In the genomic region with DNA sequence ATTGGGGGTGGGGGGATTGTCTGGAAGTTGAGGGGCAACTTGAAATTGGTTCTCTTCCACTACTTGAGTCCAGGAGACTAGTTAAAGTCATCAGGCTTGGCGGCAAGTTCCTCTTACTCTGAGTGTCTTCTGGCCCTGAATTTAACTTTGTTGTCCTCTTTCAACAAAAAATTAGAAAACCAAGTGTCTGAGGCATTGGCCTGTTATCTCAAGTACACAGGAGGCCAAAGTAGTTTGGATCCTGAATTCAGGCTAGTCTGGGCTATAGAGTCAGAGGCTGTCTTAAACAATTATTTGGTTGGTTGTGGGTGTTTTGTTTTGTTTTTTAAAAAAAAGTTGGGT, we compare ENCODE assay signal across 17 mouse cellular contexts. TPM values are rescaled to one million over a fixed set of nuclear protein-coding genes. Genes with fewer than 3 reads are reported as not detected.
A peak's percentile ranks its signal among the peaks of the same experiment; 100 is the strongest.
DNase-seq lines count a peak whose midpoint lies in the region; ATAC-seq and TF ChIP-seq lines count a peak whose summit lies in the region.
"Had no signal": no experiment of that assay in that cellular context is flagged by ENCODE, and none has a peak within 500 bp of the region (broad histone marks: within the 10 kb centered on the region; RNA-seq: fewer than 3 reads in every experiment).

No protein-coding gene starts in this region.

- H3K9ac ChIP-seq in lung, embryonic 14.5 days: 0 out of 2 replicates have a peak overlapping the region, but pooled peaks have one; percentile 76
- peak overlapping the region; percentile 85 for H3K9ac ChIP-seq in MEL (ENCODE audit: control insufficient read depth, low read depth, low read length, poor library complexity, severe bottlenecking)
- H3K9ac ChIP-seq in embryonic facial prominence, embryonic 12.5 days: no peak overlapping the region
- peak overlapping the region; percentile 74 for H3K9ac ChIP-seq in liver, embryonic 15.5 days
- H3K9ac ChIP-seq: hindbrain, embryonic 12.5 days had no signal

- H3K79me2 ChIP-seq in MEL (ENCODE audit: control insufficient read depth, insufficient read depth, low read length, poor library complexity): no peaks in the 10 kb centered on the region; the same call in 1 of the 2 replicates

- H3K4me1 ChIP-seq in lung, embryonic 14.5 days (ENCODE audit: insufficient read depth): peaks cover 5% of the 10 kb centered on the region; the same call in 1 of the 2 replicates
- H3K4me1 ChIP-seq in MEL (ENCODE audit: control insufficient read depth in 1 of 2, insufficient read depth in 2 of 2, low read length in 2 of 2): peaks cover 6 to 18% of the 10 kb centered on the region in 2 experiments
- H3K4me1 ChIP-seq in embryonic facial prominence, embryonic 12.5 days: peaks cover 10% of the 10 kb centered on the region
- peaks cover 38% of the 10 kb centered on the region for H3K4me1 ChIP-seq in liver, embryonic 15.5 days (replicated peaks)

- H3K36me3 ChIP-seq in lung, embryonic 14.5 days (ENCODE audit: insufficient read depth): no peaks in the 10 kb centered on the region
- H3K36me3 ChIP-seq in MEL (ENCODE audit: control insufficient read depth in 1 of 2, insufficient read depth in 2 of 2, low read length in 2 of 2): peaks cover 0 to 27% of the 10 kb centered on the region in 2 experiments; a peak in 2 of 4 replicates
- no peaks in the 10 kb centered on the region for H3K36me3 ChIP-seq in embryonic facial prominence, embryonic 12.5 days
- H3K36me3 ChIP-seq in liver, embryonic 15.5 days (replicated peaks): no peaks in the 10 kb centered on the region
- H3K36me3 ChIP-seq: heart, embryonic 12.5 days; hindbrain, embryonic 12.5 days had no signal

- TF ChIP-seq CTCF in lung, embryonic 14.5 days (IDR thresholded peaks at IDR 0.05; ENCODE audit: low read depth): no peak
- TF ChIP-seq CTCF in MEL (IDR thresholded peaks at IDR 0.05 in 2 of 3, conservative IDR thresholded peaks at IDR 0.05 in 1 of 3; ENCODE audit: control insufficient read depth in 1 of 3, insufficient read depth in 1 of 3, low read depth in 2 of 3, low read length in 3 of 3, poor library complexity in 1 of 3, severe bottlenecking in 1 of 3): no peak

- peak overlapping the region; percentile 90; the same call in 1 of the 2 replicates for H3K4me2 ChIP-seq in lung, embryonic 14.5 days
- 0 out of 2 replicates have a peak overlapping the region, but pooled peaks have one; percentile 86 for H3K4me2 ChIP-seq in embryonic facial prominence, embryonic 12.5 days (replicated peaks)
- H3K4me2 ChIP-seq in liver, embryonic 15.5 days: peak overlapping the region; percentile 87

- no peak for TF ChIP-seq RAD21 in MEL (IDR thresholded peaks at IDR 0.05; ENCODE audit: low read depth, low read length)

- TF ChIP-seq EP300 in MEL (IDR thresholded peaks at IDR 0.05; ENCODE audit: low read depth in 1 of 2, low read length in 2 of 2): no peak

- no peaks in the 10 kb centered on the region for H3K27me3 ChIP-seq in lung, embryonic 14.5 days (ENCODE audit: insufficient read depth, low read length)
- no peaks in the 10 kb centered on the region for H3K27me3 ChIP-seq in MEL (ENCODE audit: control insufficient read depth in 1 of 2, insufficient read depth in 2 of 2, low read length in 2 of 2)
- H3K27me3 ChIP-seq in embryonic facial prominence, embryonic 12.5 days: no peaks in the 10 kb centered on the region
- no peaks in the 10 kb centered on the region for H3K27me3 ChIP-seq in liver, embryonic 15.5 days
- H3K27me3 ChIP-seq: heart, embryonic 12.5 days; hindbrain, embryonic 12.5 days had no signal

- H3K9me3 ChIP-seq in lung, embryonic 14.5 days (ENCODE audit: low read depth, low read length): no peaks in the 10 kb centered on the region
- H3K9me3 ChIP-seq in MEL (replicated peaks; ENCODE audit: insufficient read depth, low read length): no peaks in the 10 kb centered on the region
- H3K9me3 ChIP-seq in embryonic facial prominence, embryonic 12.5 days: no peaks in the 10 kb centered on the region
- H3K9me3 ChIP-seq in liver, embryonic 15.5 days (replicated peaks): no peaks in the 10 kb centered on the region
- H3K9me3 ChIP-seq: heart, embryonic 12.5 days; hindbrain, embryonic 12.5 days had no signal

- no peak for TF ChIP-seq POLR2A in MEL (IDR thresholded peaks at IDR 0.05; ENCODE audit: control insufficient read depth in 1 of 2, insufficient read depth in 1 of 2, low read depth in 1 of 2, low read length in 2 of 2, poor library complexity in 1 of 2)

- H3K27ac ChIP-seq in lung, embryonic 14.5 days (ENCODE audit: low read depth): peak overlapping the region; percentile 66; the same call in 1 of the 2 replicates
- peak overlapping the region; percentile 93 for H3K27ac ChIP-seq in MEL (ENCODE audit: control insufficient read depth, low read depth, low read length)
- H3K27ac ChIP-seq in embryonic facial prominence, embryonic 12.5 days: no peak overlapping the region
- H3K27ac ChIP-seq in liver, embryonic 15.5 days (replicated peaks): peak overlapping the region; percentile 99
- H3K27ac ChIP-seq: hindbrain, embryonic 12.5 days had no signal

- no peak for ATAC-seq in lung, embryonic 14.5 days (ENCODE audit: insufficient read depth)
- no peak for ATAC-seq in embryonic facial prominence, embryonic 12.5 days (ENCODE audit: insufficient number of reproducible peaks, insufficient read depth, low FRiP score, low TSS enrichment)
- ATAC-seq in liver, embryonic 15.5 days (ENCODE audit: insufficient read depth): no peak

- no peak overlapping the region for H3K4me3 ChIP-seq in lung, embryonic 14.5 days (ENCODE audit: low read depth, low read length)
- peak overlapping the region in 1 of 2 experiments; percentile 41; a peak in 2 of 4 replicates for H3K4me3 ChIP-seq in MEL (ENCODE audit: control insufficient read depth in 1 of 2, insufficient read depth in 1 of 2, low read depth in 2 of 2, low read length in 2 of 2)
- no peak overlapping the region for H3K4me3 ChIP-seq in embryonic facial prominence, embryonic 12.5 days
- peak overlapping the region; percentile 61 for H3K4me3 ChIP-seq in liver, embryonic 15.5 days (replicated peaks)
- H3K4me3 ChIP-seq: hindbrain, embryonic 12.5 days had no signal

- DNase-seq in lung, embryonic 14.5 days: no peak
- DNase-seq in lung, adult 18-20 months: no peak
- peak; percentile 85 for DNase-seq in MEL (ENCODE audit: low read depth, low spot score)
- DNase-seq in adrenal gland, postnatal 14 days: no peak
- no peak for DNase-seq in frontal cortex, postnatal 14 days (ENCODE audit: low spot score in 2 of 2)
- DNase-seq: kidney, adult 11 months; right cerebral cortex, postnatal 4 days had no signal

- WGBS in lung, embryonic 14.5 days: 44% methylated on average over 1 of the region's 1 CpGs
- 80% methylated on average over 1 of the region's 1 CpGs for WGBS in embryonic facial prominence, embryonic 12.5 days
- 12% methylated on average over 1 of the region's 1 CpGs for WGBS in liver, embryonic 15.5 days (ENCODE audit: insufficient replicate concordance)

TF ChIP-seq in MEL, 35 proteins besides CTCF, POLR2A, EP300 and RAD21 (continues in another document):
- peak; percentile 75 for TF ChIP-seq TAL1 (IDR thresholded peaks at IDR 0.05; ENCODE audit: low read length)

RNA-seq across cellular contexts. Expression of a gene that starts 1.7 kb away (rescaled TPM):
- 5.2 and 5.5 TPM in 2 replicates for polyA plus RNA-seq in lung, embryonic 14.5 days (2014; fragmentation: Nextera tagmentation; extraction: Ambion mirVana)
- total RNA-seq in MEL (2012; rRNA removed): 2,211 and 2,669 TPM in 2 replicates
- 1 to 10 TPM in 1 of 2 experiments, not detected in 1; 4.1 TPM for polyA plus RNA-seq in MEL (2012; ENCODE audit: insufficient read depth in 1 of 2, insufficient read length in 2 of 2, low read depth in 1 of 2, low replicate concordance in 2 of 2, missing spikeins in 1 of 2)
- polyA plus RNA-seq in embryonic facial prominence, embryonic 12.5 days (2016; fragmentation: Nextera tagmentation; extraction: Ambion mirVana): 4.0 and 5.8 TPM in 2 replicates
- polyA plus RNA-seq in liver, embryonic 15.5 days (2015; fragmentation: Nextera tagmentation; extraction: Ambion mirVana): 3.5 and 4.3 TPM in 2 replicates
- total RNA-seq in adrenal gland, postnatal 14 days (2021): 172 and 219 TPM in 2 replicates

RNA-seq across cellular contexts. Expression of a gene that starts 3.0 kb away (rescaled TPM):
- polyA plus RNA-seq in lung, embryonic 14.5 days (2014; fragmentation: Nextera tagmentation; extraction: Ambion mirVana): 7.4 and 9.2 TPM in 2 replicates
- 1,097 and 1,298 TPM in 2 replicates for total RNA-seq in MEL (2012; rRNA removed)
- 1 to 10 TPM in 1 of 2 experiments, not detected in 1; 6.5 TPM for polyA plus RNA-seq in MEL (2012; ENCODE audit: insufficient read depth in 1 of 2, insufficient read length in 2 of 2, low read depth in 1 of 2, low replicate concordance in 2 of 2, missing spikeins in 1 of 2)
- polyA plus RNA-seq in embryonic facial prominence, embryonic 12.5 days (2016; fragmentation: Nextera tagmentation; extraction: Ambion mirVana): 7.8 and 9.6 TPM in 2 replicates
- polyA plus RNA-seq in liver, embryonic 15.5 days (2015; fragmentation: Nextera tagmentation; extraction: Ambion mirVana): 6.4 and 7.6 TPM in 2 replicates
- total RNA-seq in adrenal gland, postnatal 14 days (2021): 183 and 216 TPM in 2 replicates

RNA-seq across cellular contexts. Expression of a gene that starts 4.1 kb away (rescaled TPM):
- polyA plus RNA-seq in lung, embryonic 14.5 days (2014; fragmentation: Nextera tagmentation; extraction: Ambion mirVana): 0.66 TPM in 1 of 2 replicates, not detected in the other
- 2,939 and 3,025 TPM in 2 replicates for total RNA-seq in MEL (2012; rRNA removed)
- polyA plus RNA-seq in MEL (2012; ENCODE audit: insufficient read depth in 1 of 2, insufficient read length in 2 of 2, low read depth in 1 of 2, low replicate concordance in 2 of 2, missing spikeins in 1 of 2): 1 to 10 TPM in 1 of 2 experiments, not detected in 1; 9.8 TPM
- polyA plus RNA-seq in embryonic facial prominence, embryonic 12.5 days (2016; fragmentation: Nextera tagmentation; extraction: Ambion mirVana): 1.1 and 1.2 TPM in 2 replicates
- polyA plus RNA-seq in liver, embryonic 15.5 days (2015; fragmentation: Nextera tagmentation; extraction: Ambion mirVana): 0.40 TPM in 1 of 2 replicates, not detected in the other
- total RNA-seq in adrenal gland, postnatal 14 days (2021): 164 and 198 TPM in 2 replicates
- polyA plus RNA-seq: heart, embryonic 12.5 days; liver, adult 2 months had no signal

RNA-seq across cellular contexts. Expression of a gene that starts 4.6 kb away (rescaled TPM):
- 0.12 TPM in 1 of 2 replicates, not detected in the other for polyA plus RNA-seq in lung, embryonic 14.5 days (2014; fragmentation: Nextera tagmentation; extraction: Ambion mirVana)
- total RNA-seq in MEL (2012; rRNA removed): not detected in 2 replicates
- not detected for polyA plus RNA-seq in MEL (2012; ENCODE audit: insufficient read depth in 1 of 2, insufficient read length in 2 of 2, low read depth in 1 of 2, low replicate concordance in 2 of 2, missing spikeins in 1 of 2)
- 0.10 TPM in 1 of 2 replicates, not detected in the other for polyA plus RNA-seq in embryonic facial prominence, embryonic 12.5 days (2016; fragmentation: Nextera tagmentation; extraction: Ambion mirVana)
- not detected in 2 replicates for polyA plus RNA-seq in liver, embryonic 15.5 days (2015; fragmentation: Nextera tagmentation; extraction: Ambion mirVana)
- total RNA-seq in adrenal gland, postnatal 14 days (2021): not detected in 2 replicates
- total RNA-seq: common myeloid progenitor, adult 5-6 weeks; gastrocnemius, adult 18-20 months; left cerebral cortex, adult 18-20 months; liver, adult 2 months; megakaryocyte-erythroid progenitor cell, adult 5-6 weeks had no signal
- polyA plus RNA-seq: heart, embryonic 12.5 days; hindbrain, embryonic 12.5 days; liver, adult 2 months; stomach, embryonic 16.5 days had no signal

RNA-seq across cellular contexts. Expression of a gene that starts 8.3 kb away (rescaled TPM):
- 4.3 and 7.5 TPM in 2 replicates for polyA plus RNA-seq in lung, embryonic 14.5 days (2014; fragmentation: Nextera tagmentation; extraction: Ambion mirVana)
- 3,071 and 3,339 TPM in 2 replicates for total RNA-seq in MEL (2012; rRNA removed)
- 10 to 100 TPM in 1 of 2 experiments, not detected in 1; 19.0 TPM for polyA plus RNA-seq in MEL (2012; ENCODE audit: insufficient read depth in 1 of 2, insufficient read length in 2 of 2, low read depth in 1 of 2, low replicate concordance in 2 of 2, missing spikeins in 1 of 2)
- polyA plus RNA-seq in embryonic facial prominence, embryonic 12.5 days (2016; fragmentation: Nextera tagmentation; extraction: Ambion mirVana): 9.4 and 11.5 TPM in 2 replicates
- polyA plus RNA-seq in liver, embryonic 15.5 days (2015; fragmentation: Nextera tagmentation; extraction: Ambion mirVana): 2.7 and 4.1 TPM in 2 replicates
- 217 and 308 TPM in 2 replicates for total RNA-seq in adrenal gland, postnatal 14 days (2021)
- polyA plus RNA-seq: liver, adult 2 months had no signal
